Mouse (Mus musculus): Measurements from ENCODE around the gene Iars. TPM values are rescaled to one million over a fixed set of nuclear protein-coding genes. Genes with fewer than 3 reads are reported as not detected.

Iars gene
- 32.5 and 33.3 TPM in 2 replicates for total RNA-seq (2017)

- peak; percentile 100 for ATAC-seq (ENCODE audit: extremely low read depth, insufficient number of reproducible peaks, low FRiP score, poor library complexity, severe bottlenecking)
Measured at GRCm38 (mm10) chr13:49681351-49682232, at the start of gene Iars. Iars (plus strand) TSS chr13:49682100.

- no peak for ATAC-seq (ENCODE audit: extremely low read depth, insufficient number of reproducible peaks, low FRiP score, poor library complexity, severe bottlenecking)
Measured at GRCm38 (mm10) chr13:49639965-49640364, 41.9 kb upstream of the Iars start.

- ATAC-seq (ENCODE audit: extremely low read depth, insufficient number of reproducible peaks, low FRiP score, poor library complexity, severe bottlenecking) = no peak
Measured at GRCm38 (mm10) chr13:49642650-49643049, 39.2 kb upstream of the Iars start.

- no peak for ATAC-seq (ENCODE audit: extremely low read depth, insufficient number of reproducible peaks, low FRiP score, poor library complexity, severe bottlenecking)
Measured at GRCm38 (mm10) chr13:49643669-49644362, 38.1 kb upstream of the Iars start.

GRCm38 (mm10) chr13:49644731-49645529, 37.0 kb upstream of the Iars start:
- ATAC-seq (ENCODE audit: extremely low read depth, insufficient number of reproducible peaks, low FRiP score, poor library complexity, severe bottlenecking) = no peak

- ATAC-seq (ENCODE audit: extremely low read depth, insufficient number of reproducible peaks, low FRiP score, poor library complexity, severe bottlenecking) = no peak
Measured at GRCm38 (mm10) chr13:49646019-49646418, 35.9 kb upstream of the Iars start.

- ATAC-seq (ENCODE audit: extremely low read depth, insufficient number of reproducible peaks, low FRiP score, poor library complexity, severe bottlenecking) = no peak
Measured at GRCm38 (mm10) chr13:49651136-49651535, 30.8 kb upstream of the Iars start.

- no peak for ATAC-seq (ENCODE audit: extremely low read depth, insufficient number of reproducible peaks, low FRiP score, poor library complexity, severe bottlenecking)
Measured at GRCm38 (mm10) chr13:49651781-49652351, 30.0 kb upstream of the Iars start.

- peak; percentile 96 for ATAC-seq (ENCODE audit: extremely low read depth, insufficient number of reproducible peaks, low FRiP score, poor library complexity, severe bottlenecking)
Measured at GRCm38 (mm10) chr13:49652481-49653179, 29.3 kb upstream of the Iars start, which contains the start of the genes Cenpp and Nol8. Cenpp (minus strand) TSS chr13:49652785. Nol8 (plus strand) TSS chr13:49653078.

GRCm38 (mm10) chr13:49653180-49653541, 28.7 kb upstream of the Iars start:
- ATAC-seq (ENCODE audit: extremely low read depth, insufficient number of reproducible peaks, low FRiP score, poor library complexity, severe bottlenecking) = no peak

- no peak for ATAC-seq (ENCODE audit: extremely low read depth, insufficient number of reproducible peaks, low FRiP score, poor library complexity, severe bottlenecking)
Measured at GRCm38 (mm10) chr13:49677793-49678192, 4.1 kb upstream of the Iars start.

- ATAC-seq (ENCODE audit: extremely low read depth, insufficient number of reproducible peaks, low FRiP score, poor library complexity, severe bottlenecking) = no peak
Measured at GRCm38 (mm10) chr13:49682233-49682846, 440 bp downstream of the Iars start.

- ATAC-seq (ENCODE audit: extremely low read depth, insufficient number of reproducible peaks, low FRiP score, poor library complexity, severe bottlenecking) = no peak
Measured at GRCm38 (mm10) chr13:49684266-49684665, 2.4 kb downstream of the Iars start.

GRCm38 (mm10) chr13:49691056-49691455, 9.2 kb downstream of the Iars start:
- ATAC-seq (ENCODE audit: extremely low read depth, insufficient number of reproducible peaks, low FRiP score, poor library complexity, severe bottlenecking) = no peak

GRCm38 (mm10) chr13:49703216-49703779, 21.4 kb downstream of the Iars start:
- ATAC-seq (ENCODE audit: extremely low read depth, insufficient number of reproducible peaks, low FRiP score, poor library complexity, severe bottlenecking) = no peak

GRCm38 (mm10) chr13:49706032-49706690, 24.3 kb downstream of the Iars start:
- no peak for ATAC-seq (ENCODE audit: extremely low read depth, insufficient number of reproducible peaks, low FRiP score, poor library complexity, severe bottlenecking)

GRCm38 (mm10) chr13:49708311-49708710, 26.4 kb downstream of the Iars start:
- ATAC-seq (ENCODE audit: extremely low read depth, insufficient number of reproducible peaks, low FRiP score, poor library complexity, severe bottlenecking) = no peak
